Mouse (Mus musculus): ENCODE data around the gene Depdc1b.

Depdc1b gene

GRCm38 (mm10) chr13:108338076-108338836 is 22.1 kb downstream of the Depdc1b start:
- in situ Hi-C loops (cut with MboI; ENCODE audit: low pct_unique_long_range_greater_than_20kb in 1 of 2, low sequenced_read_pairs in 2 of 2, unreplicated experiment in 1 of 2), result loop anchor here in 1 of 2 experiments (10.0 kb wide), 1 partner anchor 143 kb away; no protein-coding TSS in a partner anchor

GRCm38 (mm10) chr13:108339907-108340596 is 23.9 kb downstream of the Depdc1b start:
- in situ Hi-C loops (cut with MboI; ENCODE audit: low pct_unique_long_range_greater_than_20kb in 1 of 2, low sequenced_read_pairs in 2 of 2, unreplicated experiment in 1 of 2), result loop anchor here in 1 of 2 experiments (10.0 kb wide), 1 partner anchor 145 kb away; no protein-coding TSS in a partner anchor

GRCm38 (mm10) chr13:108341585-108341984 is 25.5 kb downstream of the Depdc1b start:
- in situ Hi-C loops (cut with MboI; ENCODE audit: low pct_unique_long_range_greater_than_20kb in 1 of 2, low sequenced_read_pairs in 2 of 2, unreplicated experiment in 1 of 2), result no loop called here

GRCm38 (mm10) chr13:108345756-108346155 is 29.6 kb downstream of the Depdc1b start:
- in situ Hi-C loops (cut with MboI; ENCODE audit: low pct_unique_long_range_greater_than_20kb in 1 of 2, low sequenced_read_pairs in 2 of 2, unreplicated experiment in 1 of 2), result no loop called here

GRCm38 (mm10) chr13:108347016-108347415 is 30.9 kb downstream of the Depdc1b start:
- in situ Hi-C loops (cut with MboI; ENCODE audit: low pct_unique_long_range_greater_than_20kb in 1 of 2, low sequenced_read_pairs in 2 of 2, unreplicated experiment in 1 of 2), result no loop called here

- in situ Hi-C loops (cut with MboI; ENCODE audit: low pct_unique_long_range_greater_than_20kb in 1 of 2, low sequenced_read_pairs in 2 of 2, unreplicated experiment in 1 of 2), result no loop called here
These were observed 33.5 kb downstream of the Depdc1b start for GRCm38 (mm10) chr13:108349624-108350023.

GRCm38 (mm10) chr13:108353781-108354180 is 37.6 kb downstream of the Depdc1b start:
- in situ Hi-C loops (cut with MboI; ENCODE audit: low pct_unique_long_range_greater_than_20kb in 1 of 2, low sequenced_read_pairs in 2 of 2, unreplicated experiment in 1 of 2), result no loop called here

GRCm38 (mm10) chr13:108354804-108355552 is 38.8 kb downstream of the Depdc1b start:
- in situ Hi-C loops (cut with MboI; ENCODE audit: low pct_unique_long_range_greater_than_20kb in 1 of 2, low sequenced_read_pairs in 2 of 2, unreplicated experiment in 1 of 2), result no loop called here

GRCm38 (mm10) chr13:108357362-108357761 is 41.2 kb downstream of the Depdc1b start:
- in situ Hi-C loops (cut with MboI; ENCODE audit: low pct_unique_long_range_greater_than_20kb in 1 of 2, low sequenced_read_pairs in 2 of 2, unreplicated experiment in 1 of 2), result no loop called here

- in situ Hi-C loops (cut with MboI; ENCODE audit: low pct_unique_long_range_greater_than_20kb in 1 of 2, low sequenced_read_pairs in 2 of 2, unreplicated experiment in 1 of 2), result no loop called here
These were observed 42.1 kb downstream of the Depdc1b start for GRCm38 (mm10) chr13:108358228-108358627.

- in situ Hi-C loops (cut with MboI; ENCODE audit: low pct_unique_long_range_greater_than_20kb in 1 of 2, low sequenced_read_pairs in 2 of 2, unreplicated experiment in 1 of 2), result no loop called here
These were observed 51.4 kb downstream of the Depdc1b start for GRCm38 (mm10) chr13:108367496-108367895.

GRCm38 (mm10) chr13:108370241-108370941 is 54.3 kb downstream of the Depdc1b start:
- in situ Hi-C loops (cut with MboI; ENCODE audit: low pct_unique_long_range_greater_than_20kb in 1 of 2, low sequenced_read_pairs in 2 of 2, unreplicated experiment in 1 of 2), result no loop called here

- in situ Hi-C loops (cut with MboI; ENCODE audit: low pct_unique_long_range_greater_than_20kb in 1 of 2, low sequenced_read_pairs in 2 of 2, unreplicated experiment in 1 of 2), result no loop called here
These were observed 55.3 kb downstream of the Depdc1b start for GRCm38 (mm10) chr13:108371352-108371921.

GRCm38 (mm10) chr13:108373231-108373630 is 57.1 kb downstream of the Depdc1b start:
- in situ Hi-C loops (cut with MboI; ENCODE audit: low pct_unique_long_range_greater_than_20kb in 1 of 2, low sequenced_read_pairs in 2 of 2, unreplicated experiment in 1 of 2), result no loop called here

GRCm38 (mm10) chr13:108376637-108377036 is 60.5 kb downstream of the Depdc1b start:
- in situ Hi-C loops (cut with MboI; ENCODE audit: low pct_unique_long_range_greater_than_20kb in 1 of 2, low sequenced_read_pairs in 2 of 2, unreplicated experiment in 1 of 2), result no loop called here

- in situ Hi-C loops (cut with MboI; ENCODE audit: low pct_unique_long_range_greater_than_20kb in 1 of 2, low sequenced_read_pairs in 2 of 2, unreplicated experiment in 1 of 2), result no loop called here
These were observed 65.0 kb downstream of the Depdc1b start for GRCm38 (mm10) chr13:108381161-108381560.

- in situ Hi-C loops (cut with MboI; ENCODE audit: low pct_unique_long_range_greater_than_20kb in 1 of 2, low sequenced_read_pairs in 2 of 2, unreplicated experiment in 1 of 2), result no loop called here
These were observed 66.9 kb downstream of the Depdc1b start for GRCm38 (mm10) chr13:108383051-108383450.

- in situ Hi-C loops (cut with MboI; ENCODE audit: low pct_unique_long_range_greater_than_20kb in 1 of 2, low sequenced_read_pairs in 2 of 2, unreplicated experiment in 1 of 2), result no loop called here
These were observed 69.9 kb downstream of the Depdc1b start for GRCm38 (mm10) chr13:108386058-108386457.

Data from mouse embryonic stem cell (cell line).